Mouse (Mus musculus) G1E (cell line): ENCODE measurements around the gene Ppara. TPM values are rescaled to one million over a fixed set of nuclear protein-coding genes. Genes with fewer than 3 reads are reported as not detected.

Experiments
- ATAC-seq: 2 replicates; pipeline ENCODE4 v1.8.0; 2016; ENCODE audit warnings: mild to moderate bottlenecking; ENCODE audit not compliant: insufficient number of reproducible peaks, poor library complexity, low FRiP score, severe bottlenecking; ENCODE audit errors: extremely low read depth
- DNase-seq: peaks from one replicate; pipeline ENCODE4 v3.0.0; 2012; ENCODE audit warnings: low spot score
- H3K27me3 ChIP-seq: 2 replicates; pipeline ENCODE4 v1.6.1; 2012; ENCODE audit warnings: mild to moderate bottlenecking, low read length, inconsistent platforms; ENCODE audit not compliant: insufficient read depth
- H3K36me3 ChIP-seq: replicated peaks from 2 replicates; pipeline ENCODE3; 2012; ENCODE audit warnings: mild to moderate bottlenecking, inconsistent platforms
- H3K4me1 ChIP-seq: 2 replicates; pipeline ENCODE4 v1.6.1; 2012; ENCODE audit warnings: low read depth, low read length, inconsistent platforms, mixed read lengths; ENCODE audit not compliant: insufficient read depth
- H3K4me3 ChIP-seq: 2 replicates; pipeline ENCODE4 v1.5.1; 2012; ENCODE audit warnings: low read depth, mild to moderate bottlenecking, inconsistent platforms, low read length, moderate library complexity, mixed read lengths
- H3K9me3 ChIP-seq: replicated peaks from 2 replicates; pipeline ENCODE4 v1.6.1; 2012; ENCODE audit warnings: inconsistent platforms
- CTCF ChIP-seq: IDR thresholded peaks from 2 replicates; pipeline ENCODE4 v1.5.1; 2012; ENCODE audit warnings: low read depth, low read length, inconsistent platforms, mixed read lengths
- GATA1 ChIP-seq: IDR thresholded peaks from 2 replicates; pipeline ENCODE4 v1.6.1; 2012; ENCODE audit warnings: borderline replicate concordance, low read length, inconsistent platforms, mixed read lengths
- GATA2 ChIP-seq: IDR thresholded peaks from 2 replicates; pipeline ENCODE4 v1.6.1; 2012; ENCODE audit warnings: low read depth, low read length, inconsistent platforms, borderline replicate concordance
- POLR2AphosphoS5 ChIP-seq: IDR thresholded peaks from 2 replicates; pipeline ENCODE4 v1.6.1; 2012; ENCODE audit warnings: low read depth, low read length, inconsistent platforms; ENCODE audit not compliant: insufficient replicate concordance
- TAL1 ChIP-seq: conservative IDR thresholded peaks from 2 replicates; pipeline ENCODE4 v1.6.1; 2012; ENCODE audit warnings: low read depth, low read length, inconsistent platforms, mixed read lengths
- polyA plus RNA-seq: library from polyadenylated mRNA; stranded (reverse); fragments of >175 nt; gene quantifications from 2 replicates; pipeline ENCODE4 v1.2.3, GENCODE M21; 2012
- total RNA-seq, 2 experiments: library from RNA; stranded (forward) in 1 of 2; stranded (reverse) in 1 of 2; fragments of 200-1000 nt in 1 of 2; fragments of >200 nt in 1 of 2; fragmentation: Nextera tagmentation in 1 of 2; gene quantifications; 2 replicates each; pipeline ENCODE4 v1.2.3; 2014 to 2017

Gene Ppara
- total and polyA plus RNA-seq, 3 experiments, result 0.11 TPM; not detected in 2

DNA sequence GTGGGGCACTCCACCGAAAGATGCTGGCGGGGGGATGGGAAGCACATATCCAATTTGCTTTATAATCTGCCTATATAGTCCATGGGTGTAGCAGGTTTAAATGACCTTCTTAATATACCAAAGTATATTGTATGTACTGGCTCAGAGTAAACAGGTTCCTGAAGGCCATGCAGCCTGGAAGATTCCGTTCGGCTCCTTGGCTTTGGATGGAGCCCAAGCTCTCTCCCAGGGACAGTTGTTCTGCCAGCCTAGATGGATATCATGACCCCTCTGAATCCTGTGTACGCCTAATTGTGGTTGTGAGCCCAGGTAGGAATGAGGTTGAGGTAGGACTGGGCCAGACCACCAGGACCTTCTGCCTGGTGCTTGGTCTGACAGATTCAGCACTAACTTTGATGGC, 43.9 kb upstream of the Ppara start:
- no peaks in the 10 kb centered on the region for H3K4me1 ChIP-seq
- H3K4me3 ChIP-seq, result no peak overlapping the region
- no peak for ATAC-seq
- peaks cover 3% of the 10 kb centered on the region; the same call in 1 of the 2 replicates for H3K27me3 ChIP-seq
- TF ChIP-seq TAL1 (no peak), POLR2AphosphoS5 (no peak), GATA2 (no peak), CTCF (no peak), GATA1 (no peak)
- peaks cover 33% of the 10 kb centered on the region for H3K36me3 ChIP-seq
- no peaks in the 10 kb centered on the region for H3K9me3 ChIP-seq
- DNase-seq, result no peak

DNA sequence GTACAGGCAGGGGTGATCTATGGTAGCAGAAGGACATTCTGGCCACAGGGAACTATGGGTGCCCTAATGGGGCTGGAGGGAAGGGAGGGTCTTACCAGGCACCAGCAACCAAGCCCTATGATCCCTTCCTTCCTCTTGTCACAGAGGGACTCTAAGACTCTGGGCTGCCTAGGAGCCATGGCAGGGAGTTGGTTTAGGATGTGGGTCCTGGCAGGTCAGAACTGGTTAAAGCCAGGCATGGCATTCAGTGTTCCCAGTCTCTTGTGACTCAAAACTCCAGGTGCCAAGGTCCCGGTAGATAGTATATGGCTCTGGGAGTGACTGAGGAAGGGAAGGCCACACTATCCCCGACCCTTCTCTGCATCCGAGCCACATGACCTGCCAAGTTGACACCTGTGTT, 41.7 kb upstream of the Ppara start:
- Histone ChIP-seq H3K4me1 (no peaks in the 10 kb centered on the region), H3K4me3 (no peak overlapping the region), H3K27me3 (peaks cover 3% of the 10 kb centered on the region; the same call in 1 of the 2 replicates), H3K36me3 (peaks cover 28% of the 10 kb centered on the region), H3K9me3 (no peaks in the 10 kb centered on the region)
- no peak; the same call in 1 of the 2 replicates for ATAC-seq
- no peak for DNase-seq
- TF ChIP-seq CTCF, result no peak
- TF ChIP-seq GATA1, result no peak
- no peak for TF ChIP-seq GATA2
- TF ChIP-seq TAL1, result no peak
- no peak for TF ChIP-seq POLR2AphosphoS5

DNA sequence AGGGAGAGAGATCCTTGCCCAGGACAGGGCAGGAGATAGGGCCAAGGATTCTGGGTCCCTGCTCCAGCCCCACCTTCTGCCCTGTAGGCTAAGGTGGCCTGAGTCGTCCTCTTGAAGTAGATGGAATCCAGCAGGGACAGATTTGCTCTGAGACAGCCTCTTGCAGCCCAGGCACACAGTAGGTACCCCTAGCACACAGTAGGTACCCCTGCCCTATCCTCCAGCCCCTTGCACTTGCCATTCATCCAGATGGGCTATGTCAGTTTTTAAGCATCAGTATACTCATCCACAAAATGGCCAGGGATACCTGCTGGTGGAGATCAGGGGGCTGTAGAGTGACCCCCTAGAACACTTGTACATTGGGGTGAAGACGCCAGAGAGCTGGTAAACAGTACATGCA, 41.0 kb upstream of the Ppara start:
- H3K36me3 ChIP-seq, result peaks cover 28% of the 10 kb centered on the region
- ATAC-seq, result no peak

DNA sequence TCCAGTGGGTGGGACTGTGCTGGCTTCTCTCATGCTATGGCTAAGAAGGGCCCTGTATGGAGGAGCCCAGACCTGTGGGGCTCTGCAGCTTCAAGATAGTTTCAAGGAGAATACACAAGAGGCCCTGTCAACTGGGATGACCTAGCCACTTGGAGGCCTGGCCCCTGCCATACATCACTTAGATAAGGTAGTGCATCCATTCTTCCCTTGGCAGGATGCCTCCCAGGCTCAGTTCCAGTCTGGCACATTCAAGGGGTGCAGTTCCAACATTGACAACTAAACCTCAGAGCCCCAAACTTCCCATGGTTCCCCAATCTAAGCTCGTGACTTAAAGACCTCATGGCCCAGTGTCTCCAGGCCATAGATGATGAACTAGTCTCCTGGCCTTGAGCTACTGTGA, 40.4 kb upstream of the Ppara start:
- no peak for ATAC-seq
- DNase-seq, result no peak
- Histone ChIP-seq H3K4me1 (peaks cover 6% of the 10 kb centered on the region; the same call in 1 of the 2 replicates), H3K36me3 (peaks cover 30% of the 10 kb centered on the region), H3K27me3 (peaks cover 3% of the 10 kb centered on the region; the same call in 1 of the 2 replicates), H3K9me3 (no peaks in the 10 kb centered on the region), H3K4me3 (no peak overlapping the region)
- no peak for TF ChIP-seq CTCF
- TF ChIP-seq GATA1, result no peak
- no peak for TF ChIP-seq TAL1
- no peak for TF ChIP-seq GATA2
- TF ChIP-seq POLR2AphosphoS5, result no peak

More for the DNA sequence above, 41.0 kb upstream of the Ppara start:
- H3K4me3 ChIP-seq, result no peak overlapping the region
- peaks cover 3% of the 10 kb centered on the region; the same call in 1 of the 2 replicates for H3K27me3 ChIP-seq
- no peak for TF ChIP-seq GATA1
- no peak for TF ChIP-seq POLR2AphosphoS5
- no peak for TF ChIP-seq CTCF
- no peak for TF ChIP-seq TAL1
- peaks cover 6% of the 10 kb centered on the region; the same call in 1 of the 2 replicates for H3K4me1 ChIP-seq
- no peaks in the 10 kb centered on the region for H3K9me3 ChIP-seq
- no peak for DNase-seq

DNA sequence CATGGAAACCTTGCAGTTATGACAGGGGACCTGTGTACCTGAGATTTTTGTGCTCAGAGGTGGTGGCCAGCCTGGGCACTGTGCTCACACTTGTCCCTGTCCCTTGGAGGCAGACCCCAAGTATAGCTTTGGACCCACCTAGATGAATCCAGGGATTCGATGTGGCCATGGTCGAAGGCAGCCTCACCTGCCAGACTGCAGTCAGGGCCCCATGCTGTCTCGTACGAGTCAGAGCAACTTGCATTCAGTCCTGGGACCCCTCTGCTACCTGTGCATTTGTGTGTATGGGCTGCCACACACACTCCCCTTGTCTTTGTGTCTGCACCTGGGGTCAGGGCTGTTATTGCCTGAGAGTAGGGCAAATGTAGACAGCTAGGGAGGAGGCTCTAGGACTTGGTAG, 39.5 kb upstream of the Ppara start:
- DNase-seq, result no peak
- H3K36me3 ChIP-seq, result peaks cover 38% of the 10 kb centered on the region
- H3K4me3 ChIP-seq, result no peak overlapping the region
- H3K4me1 ChIP-seq, result peaks cover 6% of the 10 kb centered on the region; the same call in 1 of the 2 replicates
- no peak for ATAC-seq
- peaks cover 3% of the 10 kb centered on the region; the same call in 1 of the 2 replicates for H3K27me3 ChIP-seq
- H3K9me3 ChIP-seq, result no peaks in the 10 kb centered on the region
- TF ChIP-seq GATA1 (no peak), POLR2AphosphoS5 (no peak), GATA2 (no peak), TAL1 (no peak), CTCF (no peak)

DNA sequence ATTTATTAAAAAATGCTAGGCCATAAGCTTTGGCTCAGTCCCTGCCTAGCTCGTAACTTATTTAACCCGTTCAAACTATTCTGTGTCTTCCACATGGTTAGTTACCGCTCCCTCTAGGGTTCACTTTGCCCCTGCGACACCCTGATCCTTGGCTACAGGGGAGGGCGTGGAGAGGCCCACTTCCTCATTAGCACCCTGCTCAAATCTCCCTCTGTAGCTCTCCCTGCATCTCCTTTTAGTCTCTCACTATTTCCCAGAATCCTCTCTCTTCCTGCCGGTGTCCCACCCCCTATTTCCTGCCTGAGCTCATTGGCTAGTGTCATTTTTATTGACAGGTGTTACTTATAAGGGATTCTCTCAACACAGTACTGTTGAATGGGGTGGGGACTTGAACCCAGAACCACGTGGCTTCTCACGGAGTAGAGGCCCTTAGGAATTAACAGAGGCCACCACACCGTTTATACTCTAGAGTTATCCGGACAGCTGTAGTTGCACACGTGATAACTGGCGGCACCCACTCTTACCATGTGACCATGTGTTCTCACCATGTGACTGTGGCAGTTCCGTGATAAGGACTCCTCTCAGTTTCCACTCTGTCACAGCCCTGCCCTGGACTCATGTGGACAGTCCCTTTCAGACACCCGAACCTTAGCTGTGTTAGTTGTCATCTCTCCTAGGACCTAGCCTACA, 36.3 kb upstream of the Ppara start:
- DNase-seq (peak; percentile 39), ATAC-seq (peak; percentile 22; the same call in 1 of the 2 replicates)
- Histone ChIP-seq H3K4me1 (peaks cover 6% of the 10 kb centered on the region; the same call in 1 of the 2 replicates), H3K9me3 (no peaks in the 10 kb centered on the region), H3K27me3 (peaks cover 5% of the 10 kb centered on the region; the same call in 1 of the 2 replicates), H3K36me3 (peaks cover 58% of the 10 kb centered on the region), H3K4me3 (no peak overlapping the region)
- TF ChIP-seq GATA2, result no peak
- TF ChIP-seq GATA1, result no peak
- TF ChIP-seq TAL1, result no peak
- TF ChIP-seq CTCF, result no peak
- no peak for TF ChIP-seq POLR2AphosphoS5
